Mouse (Mus musculus) midbrain, embryonic 14.5 days (tissue): ENCODE results near the gene Crisp2. TPM values are rescaled to one million over a fixed set of nuclear protein-coding genes. Genes with fewer than 3 reads are reported as not detected.
"Not testable (repeated sequence)": the region's sequence is repeated elsewhere in the genome, so short reads cannot be mapped to it uniquely, and the experiment has no call there.

Experiments
- ATAC-seq: fragments of 200-750 bp; cut with Nextera tagmentation; 2 replicates; pipeline ENCODE4 v1.8.0; 2017; ENCODE audit warnings: moderate number of reproducible peaks, moderate library complexity; ENCODE audit not compliant: low FRiP score, low TSS enrichment
- DNase-seq: peaks from one replicate; pipeline ENCODE4 v3.0.0-alpha.2; 2015
- H3K27ac ChIP-seq: fragments of 300-500 bp; sonication (generic); replicated peaks from 2 replicates; pipeline ENCODE4 v1.5.1; 2014; ENCODE audit warnings: mild to moderate bottlenecking, low read depth, low read length, moderate library complexity
- H3K27me3 ChIP-seq: fragments of 300-500 bp; sonication (generic); 2 replicates; pipeline ENCODE4 v1.6.1; 2014; ENCODE audit warnings: low read length, control low read depth, mixed read lengths; ENCODE audit not compliant: control insufficient read depth, insufficient read depth
- H3K36me3 ChIP-seq: fragments of 300-500 bp; sonication (generic); 2 replicates; pipeline ENCODE4 v1.6.1; 2014; ENCODE audit warnings: low read length, control low read depth; ENCODE audit not compliant: control insufficient read depth, insufficient read depth
- H3K4me1 ChIP-seq: fragments of 300-500 bp; sonication (generic); 2 replicates; pipeline ENCODE4 v1.6.1; 2014; ENCODE audit warnings: mild to moderate bottlenecking, antibody characterized with exemption, low read length, control low read depth; ENCODE audit not compliant: control insufficient read depth, insufficient read depth
- H3K4me2 ChIP-seq: fragments of 300-500 bp; sonication (generic); 2 replicates; pipeline ENCODE4 v1.6.1; 2014; ENCODE audit warnings: mild to moderate bottlenecking, low read length, moderate library complexity
- H3K4me3 ChIP-seq: fragments of 300-500 bp; sonication (generic); replicated peaks from 2 replicates; pipeline ENCODE4 v1.5.1; 2014; ENCODE audit warnings: low read depth, low read length
- H3K9ac ChIP-seq: fragments of 300-500 bp; sonication (generic); replicated peaks from 2 replicates; pipeline ENCODE4 v1.6.1; 2014; ENCODE audit warnings: mild to moderate bottlenecking, low read length, moderate library complexity
- H3K9me3 ChIP-seq: fragments of 300-500 bp; sonication (generic); 2 replicates; pipeline ENCODE4 v1.6.1; 2016; ENCODE audit warnings: low read length, control low read depth, mixed read lengths; ENCODE audit not compliant: control insufficient read depth
- WGBS: fragments of 180-500 bp; shearing (Covaris S2); extraction: QIAGEN DNeasy Blood & Tissue Kit; methylation state at CpG from one replicate; pipeline ENCODE4 v1.1.7; 2014; 5-methylcytosine and 5-hydroxymethylcytosine counted together
- polyA plus RNA-seq: library from polyadenylated mRNA; unstranded; fragments of >200 nt; fragmentation: Nextera tagmentation; extraction: Ambion mirVana; gene quantifications from 2 replicates; pipeline ENCODE4 v1.2.1, GENCODE M21; 2014

The Crisp2 gene
- polyA plus RNA-seq, 1 experiment from 2014 or later, result not detected

GRCm38 (mm10) chr17:40731724-40732123 lies 75.1 kb downstream of the Crisp2 start:
- Histone ChIP-seq H3K36me3 (no peaks in the 10 kb centered on the region), H3K27ac (no peak overlapping the region)
- no peak for DNase-seq

GRCm38 (mm10) chr17:40731296-40731695 lies 75.5 kb downstream of the Crisp2 start:
- DNase-seq (no peak), ATAC-seq (no peak)
- H3K9ac ChIP-seq, result no peak overlapping the region
- no peaks in the 10 kb centered on the region for H3K27me3 ChIP-seq
- H3K4me3 ChIP-seq, result no peak overlapping the region
- 87% methylated on average over 2 of the region's 2 CpGs for WGBS
- no peak overlapping the region for H3K27ac ChIP-seq
- no peaks in the 10 kb centered on the region for H3K36me3 ChIP-seq
- no peaks in the 10 kb centered on the region for H3K4me1 ChIP-seq
- no peak overlapping the region for H3K4me2 ChIP-seq
- H3K9me3 ChIP-seq, result no peaks in the 10 kb centered on the region

More at GRCm38 (mm10) chr17:40731724-40732123, 75.1 kb downstream of the Crisp2 start:
- WGBS, result 71% methylated on average over 4 of the region's 4 CpGs
- H3K4me3 ChIP-seq, result no peak overlapping the region
- no peaks in the 10 kb centered on the region for H3K27me3 ChIP-seq
- H3K4me1 ChIP-seq, result no peaks in the 10 kb centered on the region
- ATAC-seq, result no peak
- no peaks in the 10 kb centered on the region for H3K9me3 ChIP-seq
- no peak overlapping the region for H3K4me2 ChIP-seq
- H3K9ac ChIP-seq, result no peak overlapping the region

GRCm38 (mm10) chr17:40726820-40727219 lies 80.0 kb downstream of the Crisp2 start, which contains the start of gene Esp1:
Esp1 (plus strand) TSS chr17:40727120.
- no peak within 1 kb of the TSS for H3K27ac ChIP-seq
- 86% methylated on average over 2 of the region's 2 CpGs for WGBS
- ATAC-seq (no peak), DNase-seq (no peak)
- H3K9ac ChIP-seq, result no peak within 1 kb of the TSS
- no peak within 1 kb of the TSS for H3K4me3 ChIP-seq
- no peaks in the 10 kb centered on the region for H3K4me1 ChIP-seq
- no peaks in the 10 kb centered on the region for H3K9me3 ChIP-seq
- no peak within 1 kb of the TSS for H3K4me2 ChIP-seq
- no peaks in the 10 kb centered on the region for H3K36me3 ChIP-seq
- no peaks in the 10 kb centered on the region for H3K27me3 ChIP-seq

GRCm38 (mm10) chr17:40717055-40717454 lies 89.7 kb downstream of the Crisp2 start:
- H3K36me3 ChIP-seq, H3K27me3 ChIP-seq, H3K4me3 ChIP-seq, DNase-seq, H3K4me1 ChIP-seq, H3K9ac ChIP-seq, ATAC-seq, H3K4me2 ChIP-seq, H3K9me3 ChIP-seq, H3K27ac ChIP-seq: not testable (repeated sequence)

GRCm38 (mm10) chr17:40716273-40716672 lies 90.5 kb downstream of the Crisp2 start:
- no peak overlapping the region for H3K4me3 ChIP-seq
- ATAC-seq (no peak), DNase-seq (no peak)
- no peaks in the 10 kb centered on the region for H3K4me1 ChIP-seq
- H3K9me3 ChIP-seq, result no peaks in the 10 kb centered on the region
- H3K36me3 ChIP-seq, result no peaks in the 10 kb centered on the region
- H3K27ac ChIP-seq, result no peak overlapping the region
- H3K4me2 ChIP-seq, result no peak overlapping the region
- no peaks in the 10 kb centered on the region for H3K27me3 ChIP-seq
- H3K9ac ChIP-seq, result no peak overlapping the region

Other genes starting within 250 kb of the Crisp2 start
- gene Esp6, start 245.5 kb downstream of the Crisp2 start, polyA plus RNA-seq, result not detected in 2 replicates
- not detected in 2 replicates for gene Esp4, start 208.4 kb downstream of the Crisp2 start, polyA plus RNA-seq
- gene Esp3, start 174.9 kb downstream of the Crisp2 start, polyA plus RNA-seq, result not detected in 2 replicates
- not detected in 2 replicates for gene Esp1, start 79.9 kb downstream of the Crisp2 start, polyA plus RNA-seq
- gene Rhag, start 4.1 kb upstream of the Crisp2 start, polyA plus RNA-seq, result 0.13 TPM in 1 of 2 replicates, not detected in the other
- 0.16 and 0.28 TPM in 2 replicates for gene 9130008F23Rik, start 73.6 kb upstream of the Crisp2 start, polyA plus RNA-seq
- not detected in 2 replicates for gene Glyatl3, start 107.3 kb upstream of the Crisp2 start, polyA plus RNA-seq
- gene Mut, start 127.7 kb upstream of the Crisp2 start, polyA plus RNA-seq, result 15.0 and 26.5 TPM in 2 replicates
- gene Cenpq, start 128.0 kb upstream of the Crisp2 start, polyA plus RNA-seq, result 9.5 and 11.6 TPM in 2 replicates